Mouse (Mus musculus) c-Kit-negative CD71-positive TER-119-positive erythroid progenitor cells, embryonic 14.5 days (primary cell): Measurements from ENCODE around the gene Foxo6.
A peak's percentile ranks its signal among the peaks of the same experiment; 100 is the strongest.

ENCODE experiments used
- DNase-seq: peaks from one replicate; pipeline ENCODE4 v3.0.0-alpha.2; 2013; ENCODE audit warnings: low read depth, low spot score

Foxo6 gene

DNA sequence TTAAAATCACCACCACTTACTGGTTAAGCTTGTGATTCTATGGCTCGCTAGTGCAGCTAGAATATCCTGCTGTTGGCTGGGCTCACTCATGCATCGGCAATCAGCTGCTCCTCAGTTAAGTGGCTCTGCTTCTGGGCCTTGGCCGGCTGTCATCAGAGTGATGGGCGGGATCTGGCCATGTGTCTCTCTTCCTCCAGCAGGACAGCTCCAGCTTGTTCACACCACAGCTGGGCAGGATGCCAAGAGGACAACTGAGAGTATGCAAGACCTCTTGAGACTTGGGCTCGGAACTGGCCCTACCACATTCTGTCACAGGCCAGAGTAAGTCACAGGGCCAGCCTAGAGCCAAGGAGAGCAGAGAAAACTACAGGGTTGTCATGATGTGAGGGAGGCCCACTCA, 39.7 kb downstream of the Foxo6 start:
- DNase-seq, result no peak

GRCm38 (mm10) chr4:120246086-120246485, 41.1 kb downstream of the Foxo6 start:
- DNase-seq, result no peak

DNA sequence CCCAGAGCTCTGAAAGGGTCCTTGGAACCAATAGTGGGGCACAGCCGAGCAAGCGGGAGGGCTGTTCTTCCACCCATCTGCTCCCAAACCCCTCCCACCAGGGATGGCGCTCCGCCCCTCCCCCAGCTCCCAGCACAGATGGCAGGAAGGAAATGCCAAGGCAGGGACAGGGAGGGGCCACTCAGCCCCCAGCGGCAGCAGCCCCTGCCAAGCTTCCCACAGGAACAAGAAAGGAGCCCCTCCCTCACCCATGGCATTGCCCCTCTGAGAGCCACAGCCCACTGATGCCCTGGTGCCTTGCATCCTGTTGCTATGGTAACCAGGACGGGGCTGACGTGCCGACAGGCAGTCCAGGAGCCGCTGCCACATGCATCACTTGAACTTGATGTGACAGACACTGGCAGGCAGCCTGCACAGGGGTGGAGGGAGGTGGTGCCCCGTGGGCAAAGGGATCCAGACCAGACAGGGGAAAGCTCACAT, 44.3 kb downstream of the Foxo6 start:
- DNase-seq, result no peak

GRCm38 (mm10) chr4:120241106-120241505, 46.0 kb downstream of the Foxo6 start:
- no peak for DNase-seq

DNA sequence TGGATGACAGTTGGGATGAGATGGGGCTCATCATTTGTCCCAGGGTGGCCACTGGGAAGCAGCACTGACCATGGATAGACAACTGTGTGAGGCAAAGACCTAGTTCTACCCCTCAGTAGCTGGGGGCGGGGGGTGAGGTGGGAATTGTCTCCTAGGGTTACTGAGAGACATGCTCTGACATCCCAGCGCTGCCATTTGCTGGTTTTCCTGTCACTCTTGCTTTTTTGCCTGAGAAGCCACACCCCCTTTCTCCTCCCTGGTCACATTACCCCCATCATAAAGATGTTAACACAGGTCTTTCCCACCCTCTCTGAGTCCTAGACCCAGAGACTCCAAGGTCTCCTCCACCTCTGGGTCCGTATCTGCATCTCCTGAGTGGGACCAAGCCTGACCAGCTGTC, 47.7 kb downstream of the Foxo6 start:
- DNase-seq, result no peak

DNA sequence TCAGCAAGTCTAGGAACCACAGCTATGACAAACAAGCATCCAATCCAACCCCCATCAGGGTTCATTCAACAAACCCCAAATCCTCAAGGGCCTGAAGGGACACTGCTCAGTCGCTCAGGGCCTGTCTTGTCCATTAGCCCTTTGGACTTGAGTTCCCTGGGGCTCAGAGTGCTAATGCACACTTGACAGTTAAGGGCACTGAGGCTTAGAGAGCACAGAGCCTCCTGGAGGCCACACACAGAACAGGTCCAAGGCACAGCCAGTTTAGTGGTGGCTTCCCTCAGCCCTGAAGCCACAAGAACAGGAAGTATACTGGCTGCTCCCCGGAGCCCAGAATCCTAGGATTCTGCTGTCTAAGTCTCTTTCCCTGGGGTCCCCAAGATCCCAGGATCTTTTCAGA, 53.9 kb downstream of the Foxo6 start:
- DNase-seq, result no peak

DNA sequence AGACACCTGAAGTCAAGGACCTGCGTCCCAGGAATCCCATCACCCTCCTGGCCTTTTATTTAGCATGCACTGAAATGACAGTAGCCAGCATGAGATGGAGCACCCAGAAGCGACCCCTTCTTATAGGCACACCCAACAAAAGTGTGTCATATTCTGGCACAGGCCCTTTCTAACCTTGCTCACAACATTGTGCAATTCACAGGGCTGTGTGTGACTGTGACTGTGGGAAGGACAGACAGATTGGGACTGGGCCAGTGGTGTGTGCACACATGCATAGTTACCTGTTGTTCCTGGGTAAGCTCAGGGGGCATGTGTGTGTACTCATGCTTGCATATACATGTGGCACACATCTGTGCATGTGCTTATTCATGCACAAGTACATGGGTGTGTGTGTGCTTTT, 54.6 kb downstream of the Foxo6 start:
- DNase-seq, result no peak

GRCm38 (mm10) chr4:120231982-120232381, 55.2 kb downstream of the Foxo6 start:
- DNase-seq, result no peak

- DNase-seq, result no peak
Observed at GRCm38 (mm10) chr4:120230256-120230649, 56.9 kb downstream of the Foxo6 start.

DNA sequence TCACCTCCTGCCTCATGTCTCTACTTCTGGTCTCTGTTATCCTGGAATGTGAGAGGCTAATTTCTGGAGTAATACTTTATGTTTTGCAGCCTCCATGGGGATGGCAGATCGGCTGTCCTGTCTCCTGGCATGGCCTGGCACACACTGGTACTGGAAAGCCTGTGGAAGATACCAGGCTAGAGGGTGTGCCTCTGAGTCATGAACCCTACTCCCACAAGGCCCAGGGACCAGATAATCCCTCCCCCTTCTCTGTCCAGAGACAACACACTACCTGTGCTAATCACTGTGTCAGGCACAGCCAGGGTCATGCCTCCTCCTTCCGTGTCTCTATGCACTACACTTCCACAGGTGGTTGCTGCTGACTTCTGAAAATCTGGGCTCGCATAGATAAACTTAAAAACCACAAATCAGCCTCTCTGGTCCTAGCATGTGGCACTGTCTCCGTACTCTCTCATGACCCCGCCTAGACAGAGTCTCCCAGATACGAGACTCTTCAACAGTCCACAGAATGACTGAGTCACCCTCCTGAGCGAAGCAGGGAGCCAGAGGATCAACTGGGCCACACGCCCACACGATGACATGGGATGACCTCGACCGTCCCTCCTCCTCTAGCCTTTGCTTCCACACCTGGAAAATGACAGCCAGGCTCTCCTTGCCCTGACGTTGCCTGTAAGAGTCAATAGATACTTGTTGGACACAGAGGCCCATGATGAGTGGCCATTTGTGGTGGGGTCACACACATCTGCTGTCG, 57.5 kb downstream of the Foxo6 start:
- DNase-seq, result no peak

DNA sequence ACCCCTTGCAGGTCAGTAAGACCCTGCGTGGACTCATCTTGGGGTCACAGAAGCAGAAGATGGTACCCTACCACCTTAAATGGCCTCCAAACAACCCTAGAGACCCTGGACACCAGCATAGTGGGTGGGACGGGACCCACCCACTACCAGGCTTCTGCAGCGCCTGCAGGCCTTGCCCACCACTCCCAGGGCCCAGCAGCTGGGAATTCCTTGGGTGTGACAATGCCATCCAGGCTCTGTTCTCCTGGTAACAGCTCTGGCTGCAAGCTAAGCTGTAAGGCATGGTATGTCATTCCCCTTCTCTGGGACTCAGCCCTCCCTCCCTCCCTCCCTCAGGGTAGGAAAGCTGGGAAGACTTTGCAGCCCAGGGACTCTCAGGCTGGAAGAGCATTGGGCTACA, 58.5 kb downstream of the Foxo6 start:
- no peak for DNase-seq

DNA sequence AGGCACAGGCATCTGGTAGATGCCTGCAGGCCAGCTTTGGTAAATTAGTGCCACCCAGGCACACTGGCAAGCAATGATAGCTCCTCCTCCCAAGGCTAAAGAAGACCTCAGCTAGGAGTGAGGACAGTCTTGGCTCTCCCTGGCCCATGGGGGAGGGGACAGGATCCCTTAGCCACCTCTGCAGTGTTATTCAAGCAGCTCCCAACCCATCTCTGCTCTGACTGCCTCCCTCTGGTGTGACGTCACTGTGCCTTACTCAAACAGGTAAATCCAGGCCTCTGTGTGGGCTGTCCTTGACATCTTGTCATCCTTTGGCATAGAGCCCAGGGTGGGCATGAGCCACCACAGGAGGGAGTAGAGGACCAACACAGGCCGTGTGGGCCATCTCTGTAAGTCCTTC, 59.9 kb downstream of the Foxo6 start:
- DNase-seq, result no peak

DNA sequence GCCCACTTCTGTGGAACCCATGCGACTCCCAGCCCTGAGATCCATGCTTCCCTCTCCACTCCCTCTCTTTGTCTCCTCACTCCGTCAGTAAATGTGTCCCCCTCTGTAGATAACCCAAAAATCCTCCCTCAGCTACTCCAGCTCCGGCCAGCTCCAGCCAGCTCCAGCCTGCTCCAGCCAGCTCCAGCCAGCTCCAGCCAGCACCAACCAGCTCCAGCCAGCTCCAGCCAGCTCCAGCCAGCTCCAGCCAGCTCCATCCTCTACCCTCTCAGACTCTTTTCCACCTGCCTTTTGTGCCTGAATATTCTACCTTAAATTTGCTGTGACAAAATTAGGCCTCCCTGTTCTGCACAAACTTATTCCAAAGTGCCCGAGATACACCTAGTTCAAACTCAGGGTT, 60.5 kb downstream of the Foxo6 start:
- DNase-seq, result no peak

DNA sequence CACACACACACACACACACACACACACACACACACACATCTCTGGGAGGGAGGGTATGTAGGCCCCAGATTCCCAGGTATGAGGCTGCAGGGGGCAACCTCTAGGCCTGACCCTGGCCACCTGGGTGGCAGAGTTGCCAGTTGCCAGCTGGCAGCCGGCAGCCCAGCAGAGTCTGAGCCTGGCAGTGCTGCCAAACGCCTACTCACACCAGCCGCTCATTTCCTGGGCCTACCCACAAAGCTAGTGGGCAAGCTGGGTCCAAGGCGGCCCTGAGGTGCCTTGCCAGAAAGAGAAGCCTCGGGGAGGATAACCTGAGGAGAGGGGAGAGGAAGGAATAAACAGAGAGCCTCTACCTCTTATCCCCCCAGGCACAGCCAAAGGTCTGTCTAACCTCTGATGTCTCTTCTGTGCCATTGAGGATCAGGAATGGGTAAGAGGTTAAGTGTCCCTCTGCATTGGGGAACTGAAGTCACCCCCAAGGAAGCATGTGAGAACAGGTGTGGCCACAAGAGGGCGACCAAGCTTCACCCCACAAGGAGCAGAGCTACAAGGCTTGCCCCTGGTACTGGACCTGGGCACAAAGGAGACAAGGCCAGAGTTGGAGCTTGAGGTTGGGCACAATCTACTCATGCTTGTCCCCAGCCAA, 61.9 kb downstream of the Foxo6 start:
- peak; percentile 11 for DNase-seq

- DNase-seq, result no peak
Observed at GRCm38 (mm10) chr4:120223805-120224204, 63.3 kb downstream of the Foxo6 start.

DNA sequence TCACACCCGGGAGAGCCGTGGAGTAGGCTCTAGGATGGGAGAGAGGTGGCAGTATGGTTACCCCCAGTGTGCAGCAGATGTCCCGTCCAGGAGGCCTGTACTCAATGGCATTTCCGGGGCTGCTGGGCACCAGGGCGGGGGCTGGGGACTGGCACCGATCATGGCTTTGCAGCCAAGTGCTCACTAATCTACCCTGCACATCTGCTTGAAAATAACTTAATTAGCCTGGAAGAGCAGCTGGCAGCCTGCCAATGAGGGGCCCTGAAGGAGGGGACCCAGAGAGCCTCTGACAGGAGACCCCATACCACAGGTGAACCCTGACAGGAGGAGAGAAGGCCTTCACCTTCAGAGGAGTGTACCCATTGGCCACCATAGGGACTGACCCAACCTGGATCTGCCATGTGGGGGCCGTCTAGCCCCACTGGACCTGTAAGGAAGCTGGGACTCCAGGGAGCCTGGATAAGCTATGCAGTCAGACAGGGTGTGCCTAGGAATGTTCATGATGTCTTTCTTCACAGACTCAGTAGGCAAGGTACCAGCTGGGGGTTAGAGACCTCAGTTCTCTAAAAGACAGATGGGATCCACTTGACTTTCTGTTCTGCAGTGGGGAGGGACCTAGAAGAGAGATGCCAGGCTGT, 63.9 kb downstream of the Foxo6 start:
- no peak for DNase-seq

GRCm38 (mm10) chr4:120221708-120222107, 65.4 kb downstream of the Foxo6 start:
- no peak for DNase-seq

GRCm38 (mm10) chr4:120218878-120219277, 68.3 kb downstream of the Foxo6 start:
- no peak for DNase-seq
